ENCODE assay signal across 16 mouse cellular contexts in genomic region chrX:157305852-157306232, GRCm38 (mm10).
DNase-seq lines count a peak whose midpoint lies in the region; ATAC-seq and TF ChIP-seq lines count a peak whose summit lies in the region.
"Had no signal": no experiment of that assay in that cellular context is flagged by ENCODE, and none has a peak within 500 bp of the region (broad histone marks: within the 10 kb centered on the region; RNA-seq: fewer than 3 reads in every experiment).

No protein-coding gene starts in this region.

- ATAC-seq in embryonic facial prominence, embryonic 11.5 days (replicated peaks; ENCODE audit: insufficient number of reproducible peaks, low FRiP score, low TSS enrichment, low read depth) = 0 out of 2 replicates have a peak, but pooled peaks have one; percentile 34
- ATAC-seq in hindbrain, postnatal 0 days = 0 out of 2 replicates have a peak, but pooled peaks have one; percentile 34
- ATAC-seq in hindbrain, embryonic 12.5 days (ENCODE audit: low FRiP score) = no peak
- no peak for ATAC-seq in neural tube, embryonic 15.5 days (ENCODE audit: low FRiP score)
- ATAC-seq: liver, embryonic 12.5 days had no signal

- H3K4me1 ChIP-seq in embryonic facial prominence, embryonic 11.5 days (ENCODE audit: control insufficient read depth, insufficient read depth, low read length) = no peaks in the 10 kb centered on the region
- no peaks in the 10 kb centered on the region for H3K4me1 ChIP-seq in embryonic facial prominence, embryonic 10.5 days
- no peaks in the 10 kb centered on the region for H3K4me1 ChIP-seq in hindbrain, postnatal 0 days (ENCODE audit: insufficient read depth, low read length)
- H3K4me1 ChIP-seq in hindbrain, embryonic 12.5 days = no peaks in the 10 kb centered on the region
- H3K4me1 ChIP-seq in neural tube, embryonic 15.5 days = 0 out of 2 replicates have a peak, but pooled peaks cover 10% of the 10 kb centered on the region
- H3K4me1 ChIP-seq: liver, embryonic 12.5 days; stomach, embryonic 15.5 days had no signal

- no peak overlapping the region for H3K27ac ChIP-seq in embryonic facial prominence, embryonic 11.5 days (replicated peaks; ENCODE audit: low read depth, low read length)
- no peak overlapping the region for H3K27ac ChIP-seq in embryonic facial prominence, embryonic 10.5 days (replicated peaks)
- H3K27ac ChIP-seq in hindbrain, postnatal 0 days = no peak overlapping the region
- no peak overlapping the region for H3K27ac ChIP-seq in hindbrain, embryonic 12.5 days
- 0 out of 2 replicates have a peak overlapping the region, but pooled peaks have one; percentile 33 for H3K27ac ChIP-seq in neural tube, embryonic 15.5 days (replicated peaks)
- H3K27ac ChIP-seq: heart, adult 2 months; liver, embryonic 12.5 days; macrophage; stomach, embryonic 15.5 days had no signal

- no peak overlapping the region for H3K4me3 ChIP-seq in embryonic facial prominence, embryonic 11.5 days (ENCODE audit: low read depth, low read length)
- H3K4me3 ChIP-seq in embryonic facial prominence, embryonic 10.5 days = no peak overlapping the region
- no peak overlapping the region for H3K4me3 ChIP-seq in hindbrain, postnatal 0 days (ENCODE audit: low read length)
- H3K4me3 ChIP-seq in hindbrain, embryonic 12.5 days = no peak overlapping the region
- H3K4me3 ChIP-seq in neural tube, embryonic 15.5 days (replicated peaks) = no peak overlapping the region
- H3K4me3 ChIP-seq: heart, adult 2 months; liver, embryonic 12.5 days; stomach, embryonic 15.5 days had no signal

- WGBS in embryonic facial prominence, embryonic 11.5 days = 80% methylated on average over 5 of the region's 5 CpGs
- WGBS in embryonic facial prominence, embryonic 10.5 days = 73% methylated on average over 5 of the region's 5 CpGs
- 73% methylated on average over 5 of the region's 5 CpGs for WGBS in hindbrain, postnatal 0 days
- WGBS in hindbrain, embryonic 12.5 days = 81% methylated on average over 5 of the region's 5 CpGs
- WGBS in neural tube, embryonic 15.5 days = 79% methylated on average over 5 of the region's 5 CpGs

- H3K36me3 ChIP-seq in embryonic facial prominence, embryonic 11.5 days (replicated peaks; ENCODE audit: control insufficient read depth, insufficient read depth, low read depth, low read length) = no peaks in the 10 kb centered on the region
- no peaks in the 10 kb centered on the region for H3K36me3 ChIP-seq in embryonic facial prominence, embryonic 10.5 days (replicated peaks)
- H3K36me3 ChIP-seq in hindbrain, postnatal 0 days (ENCODE audit: insufficient read depth, low read length) = no peaks in the 10 kb centered on the region
- no peaks in the 10 kb centered on the region for H3K36me3 ChIP-seq in hindbrain, embryonic 12.5 days
- H3K36me3 ChIP-seq in neural tube, embryonic 15.5 days = no peaks in the 10 kb centered on the region
- H3K36me3 ChIP-seq: liver, embryonic 12.5 days; stomach, embryonic 15.5 days had no signal

- no peak for TF ChIP-seq CTCF in hindbrain, postnatal 0 days (IDR thresholded peaks at IDR 0.05; ENCODE audit: low read depth)

- no peaks in the 10 kb centered on the region for H3K27me3 ChIP-seq in embryonic facial prominence, embryonic 11.5 days (ENCODE audit: control insufficient read depth, insufficient read depth, low read length)
- H3K27me3 ChIP-seq in embryonic facial prominence, embryonic 10.5 days (replicated peaks; ENCODE audit: low read depth, poor library complexity, severe bottlenecking) = peaks cover 22% of the 10 kb centered on the region
- H3K27me3 ChIP-seq in hindbrain, postnatal 0 days (ENCODE audit: insufficient read depth, low read length) = no peaks in the 10 kb centered on the region
- no peaks in the 10 kb centered on the region for H3K27me3 ChIP-seq in hindbrain, embryonic 12.5 days
- no peaks in the 10 kb centered on the region for H3K27me3 ChIP-seq in neural tube, embryonic 15.5 days (replicated peaks)
- H3K27me3 ChIP-seq: liver, embryonic 12.5 days; stomach, embryonic 15.5 days had no signal

- H3K9ac ChIP-seq in embryonic facial prominence, embryonic 11.5 days (replicated peaks; ENCODE audit: low read length) = no peak overlapping the region
- no peak overlapping the region for H3K9ac ChIP-seq in hindbrain, postnatal 0 days (replicated peaks; ENCODE audit: low read length)
- H3K9ac ChIP-seq in hindbrain, embryonic 12.5 days = no peak overlapping the region
- no peak overlapping the region for H3K9ac ChIP-seq in neural tube, embryonic 15.5 days (replicated peaks)
- H3K9ac ChIP-seq: liver, embryonic 12.5 days; lung, embryonic 14.5 days; stomach, embryonic 15.5 days had no signal

- no peak overlapping the region for H3K4me2 ChIP-seq in embryonic facial prominence, embryonic 11.5 days (ENCODE audit: low read depth, low read length)
- no peak overlapping the region for H3K4me2 ChIP-seq in hindbrain, postnatal 0 days (ENCODE audit: low read depth, low read length)
- H3K4me2 ChIP-seq in hindbrain, embryonic 12.5 days (replicated peaks) = no peak overlapping the region
- H3K4me2 ChIP-seq in neural tube, embryonic 15.5 days = no peak overlapping the region
- H3K4me2 ChIP-seq: liver, embryonic 12.5 days; lung, embryonic 14.5 days; stomach, embryonic 15.5 days had no signal

- H3K9me3 ChIP-seq in embryonic facial prominence, embryonic 11.5 days (replicated peaks; ENCODE audit: control insufficient read depth, low read length) = no peaks in the 10 kb centered on the region
- no peaks in the 10 kb centered on the region for H3K9me3 ChIP-seq in embryonic facial prominence, embryonic 10.5 days
- no peaks in the 10 kb centered on the region for H3K9me3 ChIP-seq in hindbrain, postnatal 0 days (ENCODE audit: low read length)
- H3K9me3 ChIP-seq in hindbrain, embryonic 12.5 days (replicated peaks) = no peaks in the 10 kb centered on the region
- no peaks in the 10 kb centered on the region for H3K9me3 ChIP-seq in neural tube, embryonic 15.5 days (replicated peaks)
- H3K9me3 ChIP-seq: liver, embryonic 12.5 days; stomach, embryonic 15.5 days had no signal

- no peak for DNase-seq in embryonic facial prominence, embryonic 11.5 days (ENCODE audit: low spot score)
- DNase-seq in embryonic facial prominence, embryonic 10.5 days (ENCODE audit: low spot score) = no peak
- no peak for DNase-seq in hindbrain, postnatal 0 days (ENCODE audit: low spot score)
- DNase-seq in testis, postnatal 14 days (ENCODE audit: low spot score) = peak; percentile 3
- no peak for DNase-seq in testis, postnatal 10 days (ENCODE audit: low spot score)
- DNase-seq in adrenal gland, postnatal 36 days = no peak
- DNase-seq: adrenal gland, adult 8-10 months; heart, adult 2 months; kidney, adult 18-20 months; kidney, postnatal 14 days; lung, embryonic 14.5 days had no signal

Comparison
In these comparisons a context has a peak if more than half of its experiments do, and no peak if none do; other contexts are left out.
1. ATAC-seq: peak in embryonic facial prominence, embryonic 11.5 days (single experiment) and hindbrain, postnatal 0 days (single experiment); none in hindbrain, embryonic 12.5 days (single experiment) and neural tube, embryonic 15.5 days (single experiment).